Mouse (Mus musculus): ENCODE data around the gene Tsacc. TPM values are rescaled to one million over a fixed set of nuclear protein-coding genes. Genes with fewer than 3 reads are reported as not detected.
A peak's percentile ranks its signal among the peaks of the same experiment; 100 is the strongest.
"Not testable (repeated sequence)": the region's sequence is repeated elsewhere in the genome, so short reads cannot be mapped to it uniquely, and the experiment has no call there.

Tsacc gene
- total RNA-seq, 4 experiments from 2014 or later = 5.6 to 12.0 (median 7.5) TPM

DNA sequence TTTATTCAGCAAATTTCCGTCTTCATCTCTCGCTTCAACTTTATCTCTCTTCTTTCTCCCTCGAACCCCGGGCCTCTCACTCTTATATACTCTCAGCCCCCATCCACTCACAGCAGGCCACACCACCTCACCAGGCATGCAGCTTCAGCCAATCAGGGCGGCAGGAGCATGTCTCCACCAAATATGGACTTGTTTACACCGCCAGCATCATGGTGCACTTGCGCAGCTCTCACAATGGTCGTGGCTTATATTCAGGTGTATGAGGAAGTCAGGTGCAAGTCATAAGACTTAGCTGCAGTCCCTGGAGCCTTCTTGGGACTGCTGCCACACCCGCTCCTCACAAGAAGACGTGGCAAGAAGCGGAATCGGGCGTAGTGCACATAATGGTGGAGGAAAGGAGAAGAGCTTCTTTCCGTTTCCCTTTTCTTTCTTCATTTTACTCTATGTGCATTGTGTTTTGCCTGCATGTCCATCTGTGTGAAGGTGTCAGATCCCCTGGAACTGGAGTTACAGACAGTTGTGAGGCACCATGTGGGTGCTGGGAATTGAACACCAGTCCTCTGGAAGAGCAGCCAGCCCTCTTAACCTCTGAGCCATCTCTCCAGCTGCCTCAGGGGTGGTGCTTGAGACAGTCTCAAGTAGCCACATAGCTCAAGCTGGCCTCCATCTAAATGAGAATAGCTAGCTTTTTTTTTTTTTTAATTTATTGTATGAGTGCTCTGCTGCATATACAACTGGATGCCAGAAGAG is 11.8 kb downstream of the Tsacc start:
- not testable (repeated sequence) for DNase-seq (ENCODE audit: low spot score)

DNA sequence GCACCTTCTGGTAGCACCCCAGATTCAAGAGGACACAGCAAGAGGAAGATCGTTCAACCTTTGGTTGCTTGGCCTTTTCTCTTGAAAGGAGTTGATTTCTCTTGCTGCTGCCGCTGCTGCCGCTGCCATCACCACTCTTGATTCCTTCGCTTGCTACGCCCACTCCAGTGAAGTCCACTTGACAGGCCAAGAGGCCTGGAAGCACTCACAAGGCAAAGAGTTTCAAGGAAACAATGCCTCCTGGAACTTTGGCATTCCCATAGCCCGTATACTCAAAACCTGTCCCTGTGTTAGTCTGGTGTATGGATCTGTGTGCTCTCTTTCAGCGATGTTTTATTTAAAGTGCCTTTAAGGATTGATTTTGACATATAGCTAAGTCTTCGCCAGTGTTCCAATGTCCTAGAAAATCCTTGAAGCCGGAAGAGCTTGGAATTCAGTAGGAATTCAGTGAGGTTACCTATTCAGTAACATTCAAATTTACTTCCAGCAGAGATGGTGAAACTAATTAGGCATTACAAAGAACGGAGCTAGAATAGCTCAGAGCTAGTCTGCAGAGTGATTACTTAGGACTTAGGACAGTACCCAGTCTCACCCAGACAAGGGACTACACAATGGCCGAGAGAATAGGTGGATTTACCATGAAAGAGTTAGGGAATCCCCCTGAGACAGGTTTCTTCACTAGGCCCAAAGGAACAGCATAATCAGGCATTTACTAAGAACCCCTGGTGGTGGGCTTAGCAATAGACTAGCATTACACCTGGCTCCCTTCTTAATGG is 15.5 kb downstream of the Tsacc start:
- not testable (repeated sequence) for DNase-seq (ENCODE audit: low spot score)

DNA sequence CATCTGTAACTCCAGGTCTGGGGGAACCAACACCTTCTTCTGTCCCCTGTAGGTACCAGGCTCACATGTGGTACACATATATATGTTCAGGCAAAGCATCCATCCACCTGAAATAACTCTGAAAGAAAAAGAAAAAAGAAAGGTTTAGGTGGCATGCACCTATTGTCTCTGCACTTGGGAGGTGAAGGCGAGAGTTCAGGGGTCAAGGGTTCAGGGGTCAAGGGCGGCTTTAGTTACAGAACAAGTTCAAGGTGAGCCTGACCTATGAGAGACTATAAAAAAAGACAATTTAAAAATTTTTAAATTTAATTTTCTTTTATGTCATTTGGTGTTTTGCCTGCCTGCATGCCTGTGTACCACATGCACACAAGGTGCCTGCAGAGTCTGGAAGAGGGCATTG is 16.8 kb downstream of the Tsacc start:
- no peak for DNase-seq (ENCODE audit: low spot score)

DNA sequence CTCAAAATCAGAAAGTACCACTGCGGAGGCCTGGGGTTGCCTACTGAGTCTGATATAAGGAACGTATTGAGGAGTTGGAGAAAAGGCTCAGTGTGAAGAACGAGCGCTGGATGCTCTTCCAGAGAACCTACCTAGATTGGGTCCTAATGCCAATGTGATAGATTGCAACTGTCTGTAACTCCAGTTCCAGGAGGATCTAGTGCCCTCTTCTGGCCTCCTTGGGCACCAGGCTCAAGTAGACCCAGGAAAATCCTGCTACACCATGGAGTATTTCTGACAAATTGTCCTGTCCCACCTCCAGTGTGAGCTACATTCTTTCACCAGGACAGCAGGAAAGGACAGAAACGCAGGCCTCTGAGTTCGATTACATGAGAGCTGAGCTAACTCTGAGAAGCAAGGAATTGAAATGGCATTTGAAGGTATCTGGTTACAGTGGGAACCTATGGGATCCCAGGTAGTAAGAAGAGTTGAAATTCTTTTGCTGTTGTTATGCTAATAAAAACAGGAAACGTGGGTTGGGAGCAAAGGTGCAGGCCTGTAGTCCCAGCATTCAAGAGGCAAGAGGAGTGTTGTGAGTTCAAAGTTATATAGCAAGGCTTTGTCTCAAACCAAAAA is 20.2 kb downstream of the Tsacc start:
- no peak for DNase-seq (ENCODE audit: low spot score)

DNA sequence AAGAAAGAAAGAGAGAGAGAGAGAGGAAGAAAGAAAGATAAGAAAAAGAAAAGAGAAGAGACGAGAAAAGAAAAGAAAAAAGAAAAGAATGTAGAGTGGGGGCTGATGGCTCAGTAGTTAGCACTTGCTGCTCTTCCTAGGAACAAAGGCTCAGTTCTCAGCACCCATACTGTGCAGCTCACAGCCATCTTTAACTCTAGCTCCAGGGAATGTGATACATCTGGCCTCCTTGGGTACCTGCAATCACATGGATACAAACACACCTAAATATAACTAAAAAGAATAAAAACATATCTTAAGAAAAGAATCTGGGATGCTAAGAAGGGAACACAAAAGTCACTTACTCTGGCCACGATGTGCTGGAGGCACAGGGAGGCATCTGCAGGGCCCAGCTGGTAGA is 20.7 kb downstream of the Tsacc start:
- DNase-seq (ENCODE audit: low spot score) = no peak

DNA sequence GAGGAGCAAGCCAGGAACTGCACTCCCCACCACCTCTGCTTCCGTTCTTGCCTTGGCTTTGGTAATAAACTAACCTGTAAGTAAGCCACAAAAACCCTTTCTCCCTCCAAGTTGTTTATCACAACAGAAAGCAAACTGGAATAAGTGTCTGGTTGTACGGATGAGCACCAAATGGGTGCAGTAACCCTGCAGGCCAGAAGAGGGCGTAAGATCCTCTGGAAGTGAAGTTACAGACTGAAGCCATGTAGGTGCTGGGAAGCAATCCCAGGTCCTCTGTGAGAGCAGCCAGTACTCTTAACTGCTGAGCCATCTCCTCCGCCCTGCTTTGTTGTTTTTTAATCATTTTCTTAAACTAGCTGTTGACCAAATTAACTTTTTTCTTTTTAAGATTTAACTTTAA is 22.8 kb downstream of the Tsacc start:
- no peak for DNase-seq (ENCODE audit: low spot score)

DNA sequence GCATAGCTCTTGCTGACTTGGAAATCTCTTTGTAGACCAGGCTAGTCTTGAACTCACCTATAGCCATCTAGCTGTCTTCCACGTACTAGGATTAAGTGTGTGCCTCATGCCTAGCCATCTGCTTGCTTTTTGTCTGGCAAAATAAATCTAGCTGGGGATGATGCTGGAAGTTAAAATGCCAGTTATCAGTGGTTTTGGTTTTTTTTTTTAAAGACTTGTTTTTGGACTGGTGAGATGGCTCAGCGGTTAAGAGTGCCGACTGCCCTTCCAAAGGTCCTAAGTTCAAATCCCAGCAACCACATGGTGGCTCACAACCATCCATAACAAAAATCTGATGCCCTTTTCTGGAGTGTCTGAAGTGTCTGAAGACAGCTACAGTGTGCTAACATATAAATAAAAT is 24.9 kb downstream of the Tsacc start:
- DNase-seq (ENCODE audit: low spot score) = no peak

DNA sequence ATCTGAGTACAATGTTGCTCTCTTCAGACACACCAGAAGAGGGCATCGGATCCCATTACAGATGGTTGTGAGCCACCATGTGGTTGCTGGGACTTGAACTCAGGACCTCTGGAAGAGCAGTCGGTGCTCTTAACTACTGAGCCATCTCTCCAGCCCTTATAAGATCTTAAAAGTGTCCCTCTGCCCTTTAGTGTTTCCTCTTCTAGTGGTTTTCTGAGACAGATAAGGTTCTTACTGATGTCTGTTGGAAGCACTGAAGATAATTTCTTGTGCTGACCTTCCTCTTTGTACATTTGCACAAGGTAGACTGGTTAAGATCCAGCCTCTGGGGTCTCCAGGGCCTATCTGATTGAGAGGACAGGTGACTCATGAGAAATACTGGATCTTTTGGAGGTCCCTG is 25.5 kb downstream of the Tsacc start:
- not testable (repeated sequence) for DNase-seq (ENCODE audit: low spot score)

DNA sequence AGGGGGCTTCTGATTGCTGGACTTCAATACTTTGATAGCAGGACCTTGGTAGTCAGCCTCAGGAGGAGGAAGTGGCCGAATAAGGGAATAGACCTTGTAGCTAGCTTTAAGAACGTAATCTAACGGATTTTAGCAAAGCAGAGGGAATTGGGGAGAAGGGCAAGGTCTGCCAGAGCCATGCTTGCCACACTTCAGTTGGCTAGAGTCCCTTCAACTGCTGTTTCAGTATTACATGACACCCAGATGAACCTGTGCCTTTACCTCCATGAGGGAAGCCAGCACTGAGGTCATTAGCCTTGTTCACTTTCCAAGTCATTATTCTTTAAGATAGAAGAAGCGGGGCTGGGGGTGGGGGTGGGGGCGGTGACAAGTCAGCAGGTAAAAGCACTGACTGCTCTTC is 27.8 kb downstream of the Tsacc start:
- DNase-seq (ENCODE audit: low spot score) = no peak

DNA sequence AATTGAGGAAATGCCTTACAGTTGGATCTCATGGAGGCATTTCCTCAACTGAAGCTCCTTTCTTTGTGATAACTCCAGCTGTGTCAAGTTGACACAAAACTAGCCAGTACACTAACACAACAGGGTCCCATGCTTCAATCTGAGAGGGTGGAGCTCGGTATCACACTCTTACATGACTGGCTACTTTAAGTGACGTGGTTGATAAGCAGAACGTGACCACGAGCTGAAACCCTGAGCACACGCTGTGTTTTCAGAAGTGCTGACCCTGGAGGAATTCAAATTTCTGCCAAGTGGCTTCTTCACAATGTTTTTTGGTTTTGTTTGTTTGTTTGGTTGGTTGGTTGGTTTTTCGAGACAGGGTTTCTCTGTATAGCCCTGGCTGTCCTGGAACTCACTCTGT is 28.8 kb downstream of the Tsacc start:
- not testable (repeated sequence) for DNase-seq (ENCODE audit: low spot score)

DNA sequence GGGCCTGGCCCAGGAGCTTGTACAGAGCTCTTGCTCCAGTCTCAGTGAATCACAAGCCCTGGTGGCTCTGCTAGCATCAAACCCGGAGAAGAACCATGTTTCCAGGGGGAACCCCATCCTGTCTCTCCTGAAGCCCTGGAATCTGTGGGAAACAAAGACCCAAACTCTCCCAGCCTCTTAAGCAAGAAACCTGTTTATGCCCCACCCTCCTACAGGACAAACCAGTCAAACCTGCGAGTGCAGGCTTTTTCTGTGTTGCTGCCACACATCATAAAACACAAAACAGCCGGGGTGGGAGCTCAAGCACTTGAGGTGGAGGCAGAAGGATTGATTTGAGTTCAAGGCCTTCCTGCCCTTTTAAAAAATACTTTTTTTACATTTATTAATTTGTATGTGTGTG is 34.5 kb downstream of the Tsacc start:
- DNase-seq (ENCODE audit: low spot score) = no peak

DNA sequence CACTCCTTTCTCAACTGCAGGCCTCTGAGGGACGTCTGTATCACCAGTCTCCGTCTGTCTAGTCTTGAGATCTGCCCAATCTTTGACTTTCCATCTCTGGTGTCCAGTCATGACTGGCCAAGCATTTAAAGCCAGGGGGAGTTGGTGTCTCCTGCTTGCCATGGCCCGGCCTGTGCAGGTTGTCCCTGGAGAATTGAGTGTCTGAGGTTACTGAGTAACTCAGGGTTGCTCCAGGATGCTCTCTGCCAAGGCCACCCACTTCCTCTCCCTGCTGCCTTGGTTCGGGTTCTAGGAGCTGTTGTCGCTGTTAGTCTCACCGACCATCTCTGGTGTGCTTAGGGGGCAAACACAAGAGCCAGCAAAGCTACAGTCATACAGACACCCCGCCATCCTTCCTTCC is 40.4 kb downstream of the Tsacc start:
- no peak for DNase-seq (ENCODE audit: low spot score)

DNA sequence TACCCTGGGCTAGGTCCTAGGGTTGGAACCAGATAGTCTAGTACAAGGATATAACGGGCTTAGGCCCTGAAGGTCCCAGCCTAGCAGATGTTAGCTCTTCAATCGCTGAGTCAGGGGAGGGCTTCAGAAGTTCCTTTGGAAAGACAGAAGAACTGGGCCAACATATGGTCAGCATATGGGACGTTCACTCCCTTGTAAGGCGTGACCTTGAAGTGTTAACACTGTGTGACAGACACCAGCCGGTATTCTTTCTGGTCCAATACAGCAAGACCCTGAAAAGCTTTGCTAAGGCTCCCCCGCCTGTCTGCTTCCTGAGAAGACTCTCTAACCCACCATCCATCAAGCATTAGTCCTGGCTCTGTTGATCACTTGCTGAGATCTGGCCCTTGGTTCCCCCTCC is 40.8 kb downstream of the Tsacc start:
- no peak for DNase-seq (ENCODE audit: low spot score)

DNA sequence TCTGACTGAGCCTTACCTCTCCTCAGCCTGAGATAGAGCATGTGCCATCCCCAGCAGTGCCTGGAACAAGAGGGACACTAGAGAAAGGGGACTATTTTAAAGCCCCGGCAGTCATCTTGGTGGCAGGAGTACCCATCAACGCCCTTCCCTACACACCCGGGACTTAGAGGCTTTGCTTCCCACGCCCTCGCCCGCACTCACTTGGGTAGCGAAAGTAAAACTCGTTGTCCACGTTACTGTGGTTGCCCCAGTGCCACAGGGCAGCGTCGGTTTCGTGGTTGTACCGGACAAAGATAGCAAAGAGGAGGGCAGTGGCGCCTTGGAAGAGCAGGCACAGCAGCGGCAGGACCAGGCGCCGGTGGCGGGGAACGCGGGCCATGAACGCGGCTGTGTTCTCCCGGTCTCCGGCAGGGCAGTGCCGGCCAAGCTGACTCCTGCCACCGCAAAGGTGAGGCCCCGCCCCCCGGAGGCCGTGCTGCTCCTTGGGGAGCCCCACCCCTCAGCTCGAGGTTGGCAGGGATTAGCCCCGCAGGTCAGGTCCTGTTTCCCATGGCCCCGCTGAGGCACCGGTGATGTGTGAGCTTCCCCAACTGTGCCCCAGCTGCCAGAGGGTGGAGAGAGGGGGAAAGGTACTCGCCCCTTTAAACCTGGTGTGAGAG is 42.4 kb downstream of the Tsacc start, which contains the start of gene Rhbg:
TSS of gene Rhbg (minus strand) at position 442 of the 659 bp plus-strand sequence.
- no peak for DNase-seq (ENCODE audit: low spot score)

DNA sequence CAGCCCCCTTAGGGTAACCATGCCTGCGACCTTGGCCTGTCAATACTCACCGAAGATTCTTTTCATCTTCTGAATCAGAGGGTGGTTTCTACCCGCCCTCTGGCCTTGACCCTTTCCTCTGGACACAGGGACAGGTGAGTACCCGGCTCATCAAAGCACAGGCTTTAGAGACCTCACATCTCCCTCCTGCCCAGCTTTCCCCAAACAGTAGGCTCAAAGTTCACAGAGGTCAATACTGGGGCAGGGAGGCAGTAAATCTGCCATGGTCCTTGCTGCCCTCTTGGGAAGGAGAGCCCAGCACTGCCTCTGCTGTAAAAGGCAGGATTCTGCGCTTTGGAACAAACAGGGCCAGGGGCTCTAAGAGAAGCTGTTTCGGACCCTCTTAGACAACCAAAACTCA is 44.1 kb downstream of the Tsacc start:
- DNase-seq (ENCODE audit: low spot score) = no peak

DNA sequence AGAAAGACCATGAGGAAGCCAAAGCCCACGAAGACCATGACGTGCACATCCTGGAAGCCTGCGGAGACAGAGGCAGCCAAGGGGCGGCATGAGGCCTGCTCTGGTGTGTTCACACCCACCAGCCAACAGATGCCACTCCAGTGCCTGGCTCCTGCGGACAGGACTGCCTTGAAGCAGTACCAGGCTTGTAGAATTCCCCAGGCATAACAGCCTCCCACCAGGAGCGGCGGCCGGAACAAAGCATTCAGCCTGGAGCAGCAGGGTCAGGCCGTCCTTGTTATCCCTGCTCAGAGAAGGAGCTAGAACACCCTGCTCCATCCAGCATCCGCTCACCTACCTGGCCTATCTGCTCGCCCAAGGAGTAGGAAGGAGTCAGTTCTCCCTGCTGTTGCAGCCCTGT is 48.4 kb downstream of the Tsacc start:
- no peak for DNase-seq (ENCODE audit: low spot score)

DNA sequence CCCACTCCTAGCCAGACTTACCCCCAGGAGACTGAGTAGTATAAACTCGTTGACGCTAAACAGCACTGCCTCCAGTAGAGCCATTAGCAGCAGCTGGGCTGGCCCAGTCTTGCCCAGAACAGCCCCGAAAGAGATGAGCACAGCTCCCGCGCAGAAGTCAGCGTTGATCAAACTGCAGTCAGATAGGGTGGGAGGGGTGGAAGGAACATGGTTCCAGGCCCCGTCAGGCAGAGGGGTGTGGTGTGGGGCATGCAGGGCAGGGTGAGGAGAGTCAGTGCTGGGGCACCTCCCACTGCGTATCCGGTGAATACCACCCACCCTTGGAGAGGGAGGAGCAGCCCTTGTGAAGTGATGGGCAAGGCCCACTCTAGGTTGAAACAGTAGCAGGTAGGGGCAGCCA is 49.1 kb downstream of the Tsacc start:
- no peak for DNase-seq (ENCODE audit: low spot score)

DNA sequence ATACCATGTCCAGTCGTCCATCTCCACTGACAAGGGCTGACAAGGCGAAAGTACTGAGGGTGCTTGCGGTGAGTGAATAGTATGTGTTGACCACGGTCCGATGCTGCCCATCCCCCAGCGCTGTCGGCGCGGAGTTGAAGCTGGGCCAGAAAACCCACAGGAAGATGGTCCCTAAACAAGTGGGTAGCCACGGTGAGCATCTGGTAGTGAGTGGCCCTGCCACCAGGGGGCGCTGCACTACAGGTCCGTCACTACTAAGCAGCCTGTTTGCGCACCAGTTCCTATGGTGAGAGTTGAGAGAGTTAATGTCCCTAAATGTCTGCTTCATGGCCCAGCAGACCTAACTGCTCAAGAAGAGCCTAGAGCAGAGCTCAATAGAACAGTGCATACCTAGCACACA is 51.0 kb downstream of the Tsacc start:
- peak; percentile 45 for DNase-seq (ENCODE audit: low spot score)

DNA sequence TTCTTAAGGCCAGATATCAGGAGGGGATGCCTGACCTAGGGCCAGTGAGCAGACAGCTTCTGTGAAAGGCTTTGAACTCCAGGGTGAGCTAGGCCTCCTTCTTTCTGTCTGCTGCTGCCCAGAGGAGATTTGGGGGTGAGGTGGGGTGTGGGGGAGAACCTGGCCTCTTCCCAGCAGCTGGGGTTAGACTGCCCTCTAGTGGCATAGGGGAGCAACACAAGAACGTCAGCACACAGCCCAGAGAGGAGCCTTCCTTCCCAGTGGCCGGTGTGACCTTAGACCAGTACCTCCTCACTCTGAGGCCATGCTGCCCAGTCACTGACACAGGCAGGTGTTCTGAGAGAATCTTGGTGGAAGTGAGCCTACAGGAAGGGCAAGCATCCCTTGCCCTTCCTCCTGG is 52.7 kb downstream of the Tsacc start:
- no peak for DNase-seq (ENCODE audit: low spot score)

DNA sequence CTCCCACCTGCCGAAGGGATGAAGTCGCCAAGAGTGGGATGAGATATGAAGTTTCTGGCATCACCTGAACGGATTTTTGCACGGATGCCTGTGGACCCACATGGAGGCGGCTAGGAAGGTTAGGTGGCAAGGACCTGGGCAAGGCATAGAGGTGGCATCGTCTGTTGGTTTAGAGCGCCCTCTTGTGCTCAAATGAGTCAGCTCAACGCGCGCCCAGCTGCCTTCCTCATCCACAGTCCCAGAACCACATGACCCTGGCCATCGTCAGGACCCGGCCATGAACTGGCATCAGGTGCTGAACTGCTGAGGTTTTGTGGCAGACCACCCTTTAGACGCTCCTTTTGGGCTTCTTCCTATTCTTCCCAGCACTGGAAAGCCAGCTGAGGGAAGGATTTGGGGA is 54.3 kb downstream of the Tsacc start:
- peak; percentile 69 for DNase-seq (ENCODE audit: low spot score)

DNA sequence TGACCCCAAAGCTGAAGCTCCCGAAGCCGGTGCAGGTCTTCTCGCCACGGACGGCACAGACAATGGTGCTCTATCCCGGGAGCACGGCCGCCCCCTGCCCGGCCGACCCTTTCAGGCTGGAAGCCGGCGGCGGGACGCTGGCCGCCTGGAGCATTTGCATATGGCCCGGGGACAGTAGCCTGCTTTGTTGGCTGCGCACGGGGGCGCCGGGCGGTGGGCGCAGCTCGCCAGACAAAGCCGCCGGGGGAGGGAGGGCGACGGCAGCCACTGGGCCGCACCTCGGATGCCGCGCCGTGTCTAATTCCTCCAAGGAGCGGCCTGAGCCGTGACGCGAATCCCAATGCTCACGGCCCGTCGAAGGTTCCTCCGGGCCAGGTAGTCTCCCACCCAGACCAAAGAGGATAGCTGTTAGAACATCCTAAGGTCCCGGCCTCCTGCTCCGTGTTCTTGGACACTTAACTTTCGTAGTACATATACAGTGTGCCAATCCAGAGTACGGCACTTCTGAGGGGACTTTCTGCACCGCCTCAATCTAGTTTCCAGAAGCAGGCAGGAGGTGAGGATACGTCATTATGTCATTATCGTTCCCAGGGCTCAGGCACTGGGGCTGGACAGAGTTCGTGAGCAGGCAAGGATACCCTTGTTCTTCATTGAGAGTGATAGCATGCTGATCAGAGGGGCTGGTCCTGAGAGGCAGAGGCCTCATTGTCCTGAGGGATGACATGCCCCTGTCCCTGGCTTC is 55.6 kb downstream of the Tsacc start:
- DNase-seq (ENCODE audit: low spot score) = no peak

DNA sequence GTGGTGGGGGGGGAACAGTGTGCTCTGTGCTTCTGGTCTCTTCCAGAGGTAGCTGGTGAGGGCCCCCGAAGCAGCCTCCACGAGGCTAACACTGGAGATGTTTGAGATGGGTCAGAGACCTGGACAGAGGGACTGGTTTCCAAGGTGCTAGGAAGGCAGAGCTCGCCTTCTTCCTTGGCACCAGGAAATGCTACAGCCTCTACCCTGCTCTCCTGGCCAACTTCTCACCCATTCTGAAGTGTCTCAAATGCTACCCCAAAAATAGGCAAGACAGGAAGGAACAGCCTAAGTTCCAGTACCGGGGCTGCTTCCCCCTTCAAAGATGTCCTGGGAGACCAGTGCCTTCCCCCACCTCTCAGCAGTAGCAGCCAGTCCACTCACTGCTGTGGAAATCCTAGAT is 57.4 kb downstream of the Tsacc start:
- DNase-seq (ENCODE audit: low spot score) = no peak

Data from heart, adult 8-10 months (tissue).